Mouse (Mus musculus) heart, adult 8-10 months (tissue): ENCODE data around the gene Cdc42ep1. TPM values are rescaled to one million over a fixed set of nuclear protein-coding genes. Genes with fewer than 3 reads are reported as not detected.
"Not testable (repeated sequence)": the region's sequence is repeated elsewhere in the genome, so short reads cannot be mapped to it uniquely, and the experiment has no call there.

Source experiments
- DNase-seq: peaks from one replicate; pipeline ENCODE4 v3.0.0; 2022; ENCODE audit warnings: low spot score
- total RNA-seq, 4 experiments: library from RNA; stranded (reverse); gene quantifications; 2 replicates each; pipeline ENCODE4 v1.2.4; 2022

The Cdc42ep1 gene
- total RNA-seq, 4 experiments from 2014 or later, result 30.5 to 40.3 (median 39.1) TPM

- DNase-seq, result no peak
Measured at GRCm38 (mm10) chr15:78829636-78830035, 12.8 kb upstream of the Cdc42ep1 start.

- DNase-seq, result no peak
Measured at GRCm38 (mm10) chr15:78830742-78831719, 11.4 kb upstream of the Cdc42ep1 start.

- peak; percentile 72 for DNase-seq
Measured at GRCm38 (mm10) chr15:78831720-78832657, 10.4 kb upstream of the Cdc42ep1 start.

- peak; percentile 85 for DNase-seq
Measured at GRCm38 (mm10) chr15:78832701-78833123, 9.7 kb upstream of the Cdc42ep1 start.

- no peak for DNase-seq
Measured at GRCm38 (mm10) chr15:78833582-78833981, 8.8 kb upstream of the Cdc42ep1 start.

GRCm38 (mm10) chr15:78834233-78835005, 8.0 kb upstream of the Cdc42ep1 start:
- DNase-seq, result no peak

- peak; percentile 57 for DNase-seq
Measured at GRCm38 (mm10) chr15:78835200-78836085, 7.0 kb upstream of the Cdc42ep1 start.

GRCm38 (mm10) chr15:78836086-78836621, 6.3 kb upstream of the Cdc42ep1 start:
- DNase-seq, result peak; percentile 82

GRCm38 (mm10) chr15:78839744-78840143, 2.7 kb upstream of the Cdc42ep1 start:
- DNase-seq, result no peak

- no peak for DNase-seq
Measured at GRCm38 (mm10) chr15:78840241-78840640, 2.2 kb upstream of the Cdc42ep1 start.

- no peak for DNase-seq
Measured at GRCm38 (mm10) chr15:78840751-78841150, 1.7 kb upstream of the Cdc42ep1 start.

GRCm38 (mm10) chr15:78841161-78841790, 1.1 kb upstream of the Cdc42ep1 start:
- DNase-seq, result no peak

GRCm38 (mm10) chr15:78843581-78844469, 1.4 kb downstream of the Cdc42ep1 start:
- no peak for DNase-seq

GRCm38 (mm10) chr15:78844791-78845190, 2.4 kb downstream of the Cdc42ep1 start:
- peak; percentile 78 for DNase-seq

- no peak for DNase-seq
Measured at GRCm38 (mm10) chr15:78845321-78845720, 2.9 kb downstream of the Cdc42ep1 start.

- no peak for DNase-seq
Measured at GRCm38 (mm10) chr15:78845867-78846266, 3.4 kb downstream of the Cdc42ep1 start.

GRCm38 (mm10) chr15:78846352-78846751, 3.9 kb downstream of the Cdc42ep1 start:
- DNase-seq, result no peak

GRCm38 (mm10) chr15:78846805-78847204, 4.4 kb downstream of the Cdc42ep1 start:
- DNase-seq, result not testable (repeated sequence)
